Mouse (Mus musculus): ENCODE data around the gene Rnf146.
"Not testable (repeated sequence)": the region's sequence is repeated elsewhere in the genome, so short reads cannot be mapped to it uniquely, and the experiment has no call there.

Gene Rnf146

GRCm38 (mm10) chr10:29362197-29362900 is at the start of gene Rnf146:
Gene Rnf146 (minus strand): TSS chr10:29362442.
- in situ Hi-C loops (cut with MboI, MseI) = loop anchor here (5.0 kb wide), 1 partner anchor 1445 kb away; no protein-coding TSS in a partner anchor

- in situ Hi-C loops (cut with MboI, MseI) = no loop called here
Measured at GRCm38 (mm10) chr10:29402656-29403268, 40.5 kb upstream of the Rnf146 start.

DNA sequence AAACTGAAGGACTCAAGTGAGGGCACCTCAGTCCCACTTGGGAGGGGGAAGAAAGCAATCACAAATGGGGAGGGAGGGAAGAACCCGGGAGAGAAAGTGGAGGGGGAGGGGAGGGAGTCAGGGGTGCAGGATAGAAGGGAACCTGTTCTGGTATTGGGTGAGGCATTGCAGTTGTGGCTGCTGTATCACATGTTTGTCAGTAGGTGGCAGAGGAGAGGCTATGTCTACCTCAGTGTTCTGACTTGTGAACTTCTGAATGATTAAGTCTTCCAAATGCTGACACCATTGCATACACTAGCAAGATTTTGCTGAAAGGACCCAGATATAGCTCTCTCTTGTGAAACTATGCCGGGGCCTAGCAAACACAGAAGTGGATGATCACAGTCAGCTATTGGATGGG is 32.6 kb upstream of the Rnf146 start:
- in situ Hi-C loops (cut with MboI, MseI) = not testable (repeated sequence)

DNA sequence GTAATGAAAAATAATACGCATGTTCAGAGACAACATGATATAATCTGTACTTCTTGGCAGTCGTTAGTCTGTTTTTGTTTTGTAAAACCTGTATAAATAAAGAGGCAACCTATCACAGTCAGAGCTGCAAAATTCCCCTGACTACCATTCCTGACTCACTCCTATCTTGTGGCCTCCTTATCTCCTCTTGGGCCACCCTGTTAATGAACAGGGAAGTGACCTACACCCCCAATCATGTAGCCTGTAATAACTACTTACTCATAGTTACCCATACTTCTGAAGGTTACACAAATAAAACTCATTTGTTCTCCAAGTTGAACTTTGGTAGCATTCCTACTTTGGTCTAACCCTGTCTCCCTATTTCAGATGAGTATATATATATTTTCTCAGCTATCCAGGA is 19.3 kb upstream of the Rnf146 start:
- in situ Hi-C loops (cut with MboI, MseI) = no loop called here

- in situ Hi-C loops (cut with MboI, MseI) = no loop called here
Measured at GRCm38 (mm10) chr10:29374065-29374464, 11.8 kb upstream of the Rnf146 start.

DNA sequence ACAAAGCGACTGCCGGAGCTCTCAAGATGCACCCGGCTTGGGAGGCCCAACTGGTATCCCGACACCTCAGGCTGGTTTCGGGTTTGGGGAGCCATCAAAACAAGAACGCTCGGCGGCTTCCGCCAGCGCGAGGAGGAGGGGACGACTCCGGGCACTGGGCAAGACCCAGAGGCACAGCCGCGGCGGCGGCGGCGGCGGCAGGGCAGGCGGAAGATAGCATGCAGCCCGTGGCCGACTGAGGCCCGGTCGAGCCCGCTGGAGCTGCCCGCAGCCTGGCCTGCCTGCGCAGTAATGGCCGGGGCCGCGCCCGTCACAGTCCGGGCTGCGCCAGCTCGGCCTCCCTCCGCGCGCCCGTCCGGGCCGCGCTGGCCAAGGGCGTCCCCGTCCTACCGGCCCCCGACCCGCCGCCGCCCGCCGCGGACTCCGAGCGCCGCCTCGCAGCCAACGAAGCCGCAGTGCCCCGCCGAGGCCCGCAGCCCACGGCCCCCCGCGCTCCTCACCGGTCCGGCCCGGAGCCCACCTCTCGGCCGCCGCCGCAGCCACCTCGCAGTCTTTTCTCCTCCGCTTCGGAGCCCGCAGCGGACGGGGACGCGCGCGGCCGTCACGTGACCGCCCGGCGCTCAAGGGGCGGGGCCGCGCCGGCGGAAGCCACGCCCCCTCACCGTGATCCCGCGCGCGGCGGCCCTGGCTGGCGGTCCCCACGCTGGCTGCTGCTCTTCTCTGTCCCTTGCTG is 612 bp downstream of the Rnf146 start:
- in situ Hi-C loops (cut with MboI, MseI) = loop anchor here (5.0 kb wide), 1 partner anchor 1446 kb away; no protein-coding TSS in a partner anchor

- in situ Hi-C loops (cut with MboI, MseI) = loop anchor here (5.0 kb wide), 1 partner anchor 1446 kb away; no protein-coding TSS in a partner anchor
Measured at GRCm38 (mm10) chr10:29361095-29361463, 1.2 kb downstream of the Rnf146 start.

DNA sequence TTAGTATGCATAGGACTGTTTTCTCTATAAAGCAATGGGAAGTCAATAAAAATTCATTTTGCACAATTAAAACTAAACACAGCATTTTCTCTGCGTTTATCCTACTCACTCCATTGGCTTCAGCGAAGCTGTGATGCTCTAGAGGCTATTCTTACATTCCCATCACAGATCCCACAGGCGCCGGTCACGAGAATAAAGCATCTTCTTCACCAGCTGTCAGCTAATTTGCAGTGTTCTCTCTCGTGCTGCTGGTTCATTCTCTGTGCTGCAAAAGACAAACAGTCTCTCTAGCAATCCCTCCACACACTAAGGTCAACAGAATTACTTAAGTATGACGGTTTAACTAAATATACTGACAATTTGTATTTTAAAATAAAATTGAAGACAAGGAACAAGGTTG is 8.1 kb downstream of the Rnf146 start:
- in situ Hi-C loops (cut with MboI, MseI) = no loop called here

DNA sequence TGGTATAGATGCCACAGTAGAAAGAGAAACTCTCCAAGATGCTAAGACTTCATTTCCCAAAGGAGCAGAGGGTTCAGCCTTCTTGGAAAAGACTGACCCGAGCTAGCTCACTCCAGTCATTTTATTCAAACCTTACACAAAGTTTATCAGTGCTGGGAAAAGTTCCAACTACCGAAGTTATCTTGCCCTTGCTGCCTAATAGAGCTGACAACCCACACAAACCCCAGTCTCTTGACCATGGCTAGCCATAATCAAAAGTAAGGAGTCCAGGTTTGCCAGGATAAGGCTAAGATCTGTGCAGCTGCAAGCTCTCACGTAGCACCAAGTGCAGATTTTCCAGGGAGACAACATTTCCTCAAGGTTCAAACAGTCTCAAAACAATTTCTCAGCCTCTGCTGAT is 9.7 kb downstream of the Rnf146 start:
- in situ Hi-C loops (cut with MboI, MseI) = no loop called here

- in situ Hi-C loops (cut with MboI, MseI) = no loop called here
Measured at GRCm38 (mm10) chr10:29351420-29351819, 10.8 kb downstream of the Rnf146 start.

GRCm38 (mm10) chr10:29346638-29347037 is 15.6 kb downstream of the Rnf146 start:
- in situ Hi-C loops (cut with MboI, MseI) = no loop called here

GRCm38 (mm10) chr10:29344232-29344631 is 18.0 kb downstream of the Rnf146 start:
- in situ Hi-C loops (cut with MboI, MseI) = no loop called here

DNA sequence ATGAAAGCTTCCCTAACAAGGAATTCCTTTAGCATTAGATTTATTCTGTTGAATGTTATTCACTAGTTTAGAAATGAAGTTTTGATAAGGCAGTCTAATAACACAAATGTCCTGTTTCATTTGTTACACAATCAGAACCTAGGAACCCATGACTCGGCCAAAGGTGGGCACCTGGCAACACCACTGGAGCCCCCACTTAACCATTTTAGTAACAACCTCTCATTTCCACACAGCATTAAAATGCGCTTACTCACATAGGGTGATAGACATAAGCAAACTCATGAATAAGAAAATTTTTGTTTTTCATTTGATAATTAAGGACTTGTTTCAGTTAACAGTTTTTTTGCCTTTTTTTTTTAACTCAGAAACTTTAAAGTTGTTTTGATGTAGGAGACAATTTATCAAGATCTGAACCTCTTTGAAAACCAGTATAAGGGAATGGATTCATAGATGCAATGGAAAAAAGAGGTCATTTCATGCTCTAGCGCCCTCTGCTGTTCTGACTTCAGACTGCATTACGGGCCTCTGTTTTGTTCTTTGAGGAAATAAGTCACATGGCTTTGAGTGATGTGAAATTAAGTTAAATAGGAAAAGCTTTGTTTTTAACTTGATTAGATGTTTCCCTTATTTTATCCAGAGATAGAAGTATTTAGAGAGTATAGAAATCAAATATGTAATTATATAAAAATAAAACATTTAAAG is 23.7 kb downstream of the Rnf146 start:
- in situ Hi-C loops (cut with MboI, MseI) = no loop called here

GRCm38 (mm10) chr10:29333836-29334235 is 28.4 kb downstream of the Rnf146 start:
- in situ Hi-C loops (cut with MboI, MseI) = no loop called here

DNA sequence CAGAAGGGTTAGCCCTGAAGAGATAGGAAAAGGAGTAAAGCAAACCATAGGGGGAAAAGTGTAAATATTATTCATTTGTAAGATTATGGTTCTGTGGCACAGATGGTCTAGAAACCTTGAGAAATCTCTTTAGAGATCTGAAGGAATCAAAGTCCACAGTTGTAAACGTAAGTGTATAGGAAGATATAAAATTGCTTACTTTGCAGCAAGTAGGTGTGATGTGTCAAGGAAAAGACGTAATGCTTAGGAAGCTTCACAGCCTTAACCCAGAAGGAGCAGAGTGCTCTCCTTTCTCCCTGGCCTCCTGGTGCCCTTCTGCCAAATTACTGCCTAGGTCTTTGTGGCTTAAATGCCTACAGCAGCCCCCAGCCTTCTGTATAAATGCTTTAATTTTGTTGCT is 37.4 kb downstream of the Rnf146 start:
- in situ Hi-C loops (cut with MboI, MseI) = loop anchor here (25.0 kb wide), 1 partner anchor 1987 kb away; the partner anchor contains the start of gene Hddc2

GRCm38 (mm10) chr10:29313905-29314304 is 48.3 kb downstream of the Rnf146 start:
- in situ Hi-C loops (cut with MboI, MseI) = loop anchor here (25.0 kb wide), 1 partner anchor 1998 kb away; the partner anchor contains the start of gene Hddc2

GRCm38 (mm10) chr10:29313064-29313638 is 49.1 kb downstream of the Rnf146 start, which contains the start of gene Echdc1:
Gene Echdc1 (plus strand): TSS chr10:29313166.
- in situ Hi-C loops (cut with MboI, MseI) = loop anchor here (25.0 kb wide), 1 partner anchor 1999 kb away; the partner anchor contains the start of gene Hddc2

DNA sequence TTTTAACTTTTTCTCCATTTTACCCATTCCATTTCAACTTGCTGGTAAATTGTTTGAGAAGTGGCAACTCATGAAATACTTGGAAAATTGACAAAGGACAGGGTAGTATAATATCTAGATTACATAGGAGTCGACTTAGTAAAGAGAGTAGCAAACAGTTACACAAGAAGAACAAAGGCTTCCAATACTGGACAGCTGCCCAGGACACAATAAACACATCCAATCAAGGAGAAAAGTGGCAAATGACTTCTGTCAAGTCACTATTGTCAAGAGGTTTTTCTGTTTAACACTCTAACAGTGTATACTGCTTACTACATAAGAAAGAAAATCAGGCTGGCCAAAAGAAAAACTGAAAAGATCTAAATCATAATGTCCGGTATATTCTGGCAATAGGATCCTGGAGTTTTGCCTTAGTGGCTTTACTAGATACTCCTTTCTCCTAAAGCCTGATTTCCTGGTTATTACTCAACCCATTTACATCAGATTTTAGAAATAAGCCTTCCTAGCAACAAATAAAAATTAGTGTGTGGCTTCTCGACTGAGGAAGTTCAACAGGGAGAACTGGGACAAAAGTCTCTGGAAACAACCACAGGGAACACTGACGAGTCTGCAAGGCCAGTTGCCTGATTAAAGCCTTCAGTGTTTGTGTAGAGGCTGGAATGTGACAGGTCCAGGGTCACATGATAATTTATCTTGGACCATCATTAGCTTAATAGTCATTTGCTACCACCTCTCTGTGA is 50.6 kb downstream of the Rnf146 start:
- in situ Hi-C loops (cut with MboI, MseI) = loop anchor here (25.0 kb wide), 1 partner anchor 2001 kb away; the partner anchor contains the start of gene Hddc2

GRCm38 (mm10) chr10:29302230-29302629 is 60.0 kb downstream of the Rnf146 start:
- in situ Hi-C loops (cut with MboI, MseI) = loop anchor here (25.0 kb wide), 1 partner anchor 2010 kb away; the partner anchor contains the start of gene Hddc2

All from T-helper 1 cell (primary cell).